Mouse (Mus musculus): ENCODE measurements around the gene Htra3.

Htra3 gene

DNA sequence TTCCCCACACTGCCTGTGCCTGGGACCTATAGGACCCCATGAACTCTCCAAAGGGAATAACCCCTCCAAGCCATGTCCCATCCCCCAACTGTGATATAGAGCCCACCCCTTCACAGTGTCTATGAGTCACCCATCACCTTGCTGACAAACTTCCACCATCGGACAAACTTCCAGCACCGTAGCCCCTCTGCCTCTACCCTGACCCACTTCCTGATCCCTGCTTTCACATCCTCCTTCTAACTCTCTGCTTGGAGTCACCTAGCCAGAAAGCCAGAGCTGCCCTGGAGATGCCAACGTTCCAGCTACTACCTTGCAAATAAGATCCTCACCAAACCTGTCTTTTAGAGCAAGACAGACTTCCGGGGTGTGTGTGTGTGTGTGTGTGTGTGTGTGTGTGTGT lies 14.1 kb upstream of the Htra3 start:
- no peak for DNase-seq

GRCm38 (mm10) chr5:35691246-35691645 lies 11.7 kb upstream of the Htra3 start:
- peak in 1 of 2 experiments; percentile 46 for DNase-seq

GRCm38 (mm10) chr5:35690485-35691165 lies 11.0 kb upstream of the Htra3 start:
- DNase-seq, result no peak

DNA sequence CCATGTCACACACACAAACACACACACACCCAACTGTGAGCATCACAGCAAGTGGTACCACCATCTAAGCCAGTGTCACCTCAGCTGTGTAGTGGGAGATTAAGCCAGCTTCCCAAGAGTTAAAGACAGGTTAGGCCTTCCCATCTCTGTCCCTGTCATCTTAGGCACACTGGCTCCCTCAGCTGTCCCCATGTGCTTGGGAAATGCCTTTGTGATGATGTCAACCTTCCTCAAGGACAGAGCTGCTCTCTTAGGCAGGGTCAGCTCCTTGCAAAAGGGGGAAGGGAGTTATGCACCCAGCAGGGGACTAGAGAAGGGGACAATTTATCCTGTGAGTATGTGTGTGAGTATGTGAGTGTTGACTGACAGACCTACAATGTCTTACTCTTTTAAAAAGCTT lies 9.8 kb upstream of the Htra3 start:
- no peak for DNase-seq

DNA sequence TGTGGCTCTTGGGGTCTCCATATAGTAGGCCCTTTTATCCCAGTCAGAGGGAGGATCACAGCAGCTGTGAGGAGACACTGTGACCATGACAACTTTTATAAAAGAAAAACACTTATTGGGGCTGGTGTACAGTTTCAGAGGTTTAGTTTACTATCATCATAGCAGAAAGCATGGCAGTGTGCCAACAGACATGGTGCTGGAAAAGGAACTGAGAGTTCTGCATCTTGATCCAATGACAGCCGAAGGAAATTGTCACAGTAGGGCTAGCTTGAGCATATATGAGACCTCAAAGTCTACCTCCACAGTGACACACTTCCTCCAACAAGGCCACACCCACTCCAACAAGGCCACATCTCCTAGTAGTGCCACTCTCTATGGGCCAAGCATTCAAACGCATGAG lies 9.3 kb upstream of the Htra3 start:
- no peak for DNase-seq

GRCm38 (mm10) chr5:35687098-35687497 lies 7.5 kb upstream of the Htra3 start:
- DNase-seq, result peak; percentile 49 to 68

GRCm38 (mm10) chr5:35686336-35686735 lies 6.8 kb upstream of the Htra3 start:
- DNase-seq, result no peak

GRCm38 (mm10) chr5:35685079-35685478 lies 5.5 kb upstream of the Htra3 start:
- no peak for DNase-seq

DNA sequence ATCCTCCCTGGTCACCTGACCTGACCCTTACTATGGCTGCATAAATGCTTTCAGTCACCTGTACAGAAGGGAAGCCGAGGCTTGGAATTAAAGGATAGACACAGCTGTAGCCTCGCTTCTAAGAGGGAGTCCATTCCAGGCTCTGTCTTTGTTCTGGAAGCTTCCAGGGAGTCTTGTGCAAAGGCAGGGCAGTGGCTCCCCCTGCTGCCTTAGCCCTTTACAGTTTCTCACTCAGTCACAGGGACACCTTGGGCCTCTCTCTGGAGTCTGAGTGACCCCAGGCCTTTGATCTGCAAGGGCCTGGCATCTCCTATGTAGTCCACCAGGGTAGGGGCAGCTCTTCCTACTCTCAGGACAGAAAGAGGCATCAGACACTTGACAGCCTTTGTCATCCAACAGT lies 1.4 kb upstream of the Htra3 start:
- DNase-seq, result peak; percentile 79 to 85

GRCm38 (mm10) chr5:35676964-35677363 lies 2.6 kb downstream of the Htra3 start:
- no peak for DNase-seq

- DNase-seq, result peak; percentile 80 to 86
Measured at GRCm38 (mm10) chr5:35674081-35674555, 5.5 kb downstream of the Htra3 start.

DNA sequence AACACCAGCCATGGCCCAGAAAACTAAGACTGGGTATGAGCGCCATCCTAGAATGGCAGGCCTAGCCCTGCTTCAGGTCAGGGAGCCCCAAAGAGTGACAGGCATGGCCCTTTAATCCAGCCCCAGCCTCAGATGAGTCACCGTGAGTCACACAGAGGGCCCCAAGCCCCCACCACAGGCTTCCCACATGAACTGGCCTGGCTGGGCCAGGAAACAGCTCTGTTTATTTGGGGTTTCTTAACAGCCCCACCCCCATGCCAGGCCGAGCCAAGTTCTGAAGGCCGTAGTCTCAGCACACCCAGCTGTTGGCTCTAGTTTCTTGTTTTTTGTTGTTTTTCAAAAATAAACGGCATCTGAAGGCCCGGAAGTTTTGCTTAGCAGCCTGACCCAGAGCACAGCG lies 6.5 kb downstream of the Htra3 start:
- DNase-seq, result peak; percentile 83 to 91

DNA sequence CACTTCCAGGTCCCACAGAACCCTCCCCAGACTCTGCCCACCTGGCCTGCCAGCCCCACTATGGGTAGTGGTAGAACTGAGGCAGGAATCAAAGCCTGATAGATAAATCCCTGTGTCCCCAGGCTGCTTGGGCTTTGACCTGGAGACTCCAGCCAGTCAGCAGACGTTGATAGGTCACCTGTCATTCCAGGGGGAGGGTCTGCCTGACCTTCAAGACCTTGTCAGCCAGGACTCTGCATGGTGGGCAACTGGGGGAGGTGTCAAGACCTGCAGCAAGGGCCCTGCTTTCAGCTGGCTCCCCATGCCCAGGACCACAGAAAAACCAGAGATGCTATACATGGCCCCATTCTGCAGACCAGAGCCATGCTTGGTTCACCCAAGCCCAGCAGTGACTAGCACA lies 7.0 kb downstream of the Htra3 start:
- DNase-seq, result no peak

DNA sequence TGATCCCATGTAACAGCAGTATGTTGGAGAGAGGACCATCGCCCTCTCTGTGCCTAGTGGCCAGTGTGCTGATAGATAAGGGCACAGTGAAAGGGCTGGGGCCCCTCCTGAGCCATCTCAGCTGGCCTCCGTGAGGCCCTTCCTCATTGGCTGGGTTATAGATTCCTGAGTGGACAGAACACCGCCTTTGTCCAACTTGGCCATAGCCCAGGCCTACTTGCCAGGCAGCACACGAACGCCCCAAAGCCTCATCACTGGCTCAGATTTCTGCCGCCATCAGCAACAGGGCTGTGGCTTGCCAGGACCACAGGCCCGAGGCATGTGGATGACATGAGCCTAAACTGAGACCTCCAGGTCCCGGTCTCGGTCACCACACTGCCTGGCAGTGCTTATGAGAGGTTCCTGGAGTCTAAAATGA lies 8.1 kb downstream of the Htra3 start:
- peak; percentile 59 to 73 for DNase-seq

- DNase-seq, result peak; percentile 52 to 59
Measured at GRCm38 (mm10) chr5:35670412-35670801, 9.2 kb downstream of the Htra3 start.

DNA sequence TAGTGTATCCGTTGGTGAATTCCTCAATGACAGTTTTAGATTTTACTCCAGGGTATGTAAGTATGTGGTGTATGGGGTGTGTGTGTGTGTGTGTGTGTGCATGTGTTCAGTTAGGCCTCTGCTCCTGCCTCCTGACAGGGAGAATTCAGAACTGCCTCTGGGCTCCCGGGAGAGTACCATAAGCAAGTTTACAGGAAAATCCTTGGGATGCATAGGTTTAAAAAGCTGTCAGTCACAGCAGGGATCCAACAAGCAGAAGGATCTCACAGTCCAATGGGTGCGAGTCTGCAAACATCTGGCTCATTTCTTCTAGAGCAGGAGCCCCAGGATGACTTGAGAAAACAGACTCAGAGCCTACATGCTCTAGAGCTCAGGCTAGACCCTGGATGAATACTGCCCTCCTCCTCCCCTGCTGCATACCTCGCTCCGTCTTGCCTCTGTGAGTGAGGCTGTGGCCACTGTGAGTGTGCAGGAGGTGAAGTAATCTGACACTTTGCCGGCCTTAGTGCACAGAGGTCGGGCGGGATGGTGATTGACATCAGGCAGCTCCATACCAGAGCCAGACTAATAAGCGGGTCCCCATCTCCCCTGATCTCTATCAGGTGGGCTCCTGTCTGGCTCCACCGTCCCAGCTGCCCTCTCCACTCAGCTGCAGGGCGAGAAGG lies 9.7 kb downstream of the Htra3 start:
- DNase-seq, result peak; percentile 54 to 68

DNA sequence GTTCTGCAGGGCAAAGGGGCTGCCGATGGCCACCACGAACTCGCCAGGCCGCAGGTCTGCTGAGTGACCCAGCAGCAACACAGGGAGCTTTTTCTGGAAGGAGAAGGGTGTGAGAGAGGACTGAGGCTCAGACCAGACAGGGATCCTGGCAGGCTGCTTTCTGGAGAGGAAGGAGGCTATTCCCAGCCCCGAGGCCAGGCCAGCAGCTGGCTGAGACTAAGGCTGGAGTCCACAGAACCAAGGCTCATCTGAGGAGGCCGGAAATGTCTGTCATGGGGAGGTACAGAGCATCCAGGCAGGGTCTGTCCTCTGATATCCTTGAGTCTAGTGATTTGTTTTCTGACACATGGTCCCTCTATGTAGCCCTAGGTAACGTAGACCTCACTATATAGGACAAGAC lies 13.4 kb downstream of the Htra3 start:
- no peak for DNase-seq

- no peak for DNase-seq
Measured at GRCm38 (mm10) chr5:35662021-35662545, 17.5 kb downstream of the Htra3 start.

DNA sequence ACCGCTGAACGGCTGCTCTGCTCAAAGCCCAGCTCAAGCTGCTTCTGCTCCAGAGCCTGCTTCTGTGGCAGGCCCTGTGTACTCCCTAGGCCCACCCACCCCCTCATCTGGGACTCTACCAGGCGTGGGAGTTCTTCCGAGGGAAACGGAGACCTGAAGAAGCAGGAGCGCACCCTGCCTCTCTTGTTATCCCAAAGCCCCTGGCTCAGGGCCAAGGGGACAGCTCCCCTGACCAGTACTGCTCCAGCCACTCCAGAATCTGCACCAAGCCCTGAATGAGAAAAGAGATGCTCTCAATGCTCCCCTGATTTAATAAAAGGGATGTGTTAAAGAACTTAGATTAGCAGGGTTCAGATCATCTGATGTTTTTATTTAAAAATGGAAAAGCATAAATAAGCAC lies 18.4 kb downstream of the Htra3 start:
- peak in 1 of 2 experiments; percentile 43 for DNase-seq

GRCm38 (mm10) chr5:35659503-35659902 lies 20.1 kb downstream of the Htra3 start:
- DNase-seq, result no peak

DNA sequence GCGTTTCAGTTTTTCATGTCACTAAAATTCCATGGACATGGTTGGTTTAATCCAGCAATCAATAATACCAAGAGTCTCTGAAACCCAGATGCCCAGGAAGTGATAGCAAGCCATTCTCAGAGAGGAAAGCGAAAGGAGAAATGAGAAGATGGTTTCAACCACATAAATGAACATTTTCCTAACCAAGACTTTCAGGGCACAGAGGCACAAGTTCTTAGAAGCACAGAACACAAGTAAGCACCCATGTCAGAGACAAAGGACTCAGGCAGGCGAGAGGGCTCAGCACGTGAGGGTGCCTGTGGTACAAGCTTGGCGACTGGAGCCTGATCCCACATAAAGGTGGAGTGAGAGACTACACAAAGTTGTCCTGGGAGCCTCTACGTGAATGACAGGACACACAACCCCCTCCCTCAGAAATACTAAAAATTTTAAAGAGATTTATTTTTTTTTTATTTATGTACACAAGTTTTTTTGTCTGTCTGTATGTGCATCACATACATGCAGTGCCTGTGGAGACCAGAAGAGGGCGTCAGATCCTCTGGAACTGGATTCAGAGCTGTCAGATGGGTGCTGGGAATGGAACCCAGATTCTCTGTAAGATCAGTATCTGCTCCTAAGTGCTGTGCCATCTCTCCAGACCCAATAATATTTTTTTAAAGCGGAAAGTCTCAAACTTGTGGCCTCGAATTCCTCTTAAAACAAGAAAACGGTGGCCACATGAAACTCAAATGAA lies 23.7 kb downstream of the Htra3 start:
- no peak for DNase-seq

DNA sequence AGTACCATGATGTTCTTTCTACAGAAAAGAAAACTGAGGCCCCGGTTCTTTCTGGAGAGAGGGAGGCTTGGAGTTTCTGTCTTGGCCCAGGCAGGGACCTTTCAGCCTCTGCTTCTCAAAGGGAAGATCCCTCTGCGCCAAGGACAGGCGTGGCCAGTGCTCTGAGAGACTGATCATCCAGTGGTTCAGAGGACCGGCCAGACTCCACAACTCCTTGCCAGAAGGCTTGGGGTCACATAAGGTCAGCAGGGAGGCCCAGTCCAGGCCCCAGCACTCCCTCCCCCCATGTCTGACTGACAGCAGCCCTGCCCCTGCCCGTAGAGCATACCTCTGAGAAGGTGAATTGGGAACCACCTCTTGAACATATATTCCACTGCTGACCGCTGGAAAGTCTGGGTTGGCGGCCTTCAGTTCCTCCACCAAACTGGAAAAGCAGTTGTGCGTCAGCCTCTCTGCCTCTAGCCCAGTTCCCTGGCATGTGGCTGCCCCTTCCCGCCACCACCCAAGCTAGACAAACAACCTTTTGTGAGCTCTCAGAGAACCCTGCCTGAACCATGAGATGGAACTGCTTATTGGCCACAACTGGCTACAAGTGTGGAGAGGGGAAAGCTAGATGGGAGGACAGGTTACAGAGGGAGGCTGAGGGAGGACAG lies 25.7 kb downstream of the Htra3 start:
- no peak for DNase-seq

- DNase-seq, result no peak
Measured at GRCm38 (mm10) chr5:35652872-35653271, 26.7 kb downstream of the Htra3 start.
